Mouse (Mus musculus) erythroblast, embryonic 14.5 days (primary cell): ENCODE measurements around the gene Ugt2a1.

Source experiments
- GATA1 ChIP-seq: IDR thresholded peaks from 2 replicates; pipeline ENCODE4 v1.6.1; 2012; ENCODE audit warnings: low read length, inconsistent platforms, mixed read lengths
- TAL1 ChIP-seq: IDR thresholded peaks from 3 replicates; pipeline ENCODE4 v1.6.1; 2012; ENCODE audit warnings: low read length, inconsistent platforms, mixed read lengths

DNA sequence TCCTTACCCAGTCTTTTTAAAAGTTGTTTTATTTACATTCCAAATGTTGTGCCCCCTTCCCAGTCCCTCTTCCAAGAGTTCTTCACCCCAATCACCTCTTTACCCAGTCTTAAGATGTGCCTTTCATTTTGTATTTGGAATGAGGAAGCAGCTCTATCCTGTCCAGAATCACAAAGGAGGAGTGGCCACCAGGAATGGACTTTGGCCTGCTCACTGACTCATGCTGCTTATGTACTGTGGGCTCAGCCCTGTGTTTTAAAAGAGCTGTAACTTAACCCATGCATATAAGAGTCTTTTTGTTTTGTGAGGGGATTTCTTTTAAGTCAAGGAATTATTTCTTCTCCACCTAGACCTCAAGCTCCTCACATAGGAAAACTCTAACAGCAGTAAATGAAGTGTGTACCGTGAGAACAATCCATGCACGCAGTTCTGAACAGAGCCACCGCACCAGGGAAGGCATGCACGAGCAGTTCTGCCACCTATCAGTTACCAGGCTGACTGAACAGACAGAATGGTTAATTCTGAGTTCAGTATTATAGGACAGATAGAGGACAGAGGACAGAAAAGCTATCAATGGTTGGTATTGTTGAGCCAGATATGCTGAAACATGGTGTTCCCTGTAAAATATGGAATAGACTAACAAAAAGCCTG, 45.4 kb upstream of the Ugt2a1 start:
- TF ChIP-seq TAL1 (no peak), GATA1 (no peak)
